Mouse (Mus musculus) urinary bladder, postnatal 36 days (tissue): Measurements from ENCODE around the gene 3110082I17Rik.
"Not testable (repeated sequence)": the region's sequence is repeated elsewhere in the genome, so short reads cannot be mapped to it uniquely, and the experiment has no call there.

ENCODE experiments used
- DNase-seq, 2 experiments: peaks; one replicate each; pipeline ENCODE4 v3.0.0; 2022; ENCODE audit warnings: low spot score in 2 of 2, mixed read lengths in 1 of 2

3110082I17Rik gene

GRCm38 (mm10) chr5:139395528-139395927 lies 64.8 kb downstream of the 3110082I17Rik start:
- no peak for DNase-seq

- DNase-seq, result no peak
Measured at GRCm38 (mm10) chr5:139394399-139394798, 65.9 kb downstream of the 3110082I17Rik start.

- no peak for DNase-seq
Measured at GRCm38 (mm10) chr5:139393197-139393588, 67.1 kb downstream of the 3110082I17Rik start.

- no peak for DNase-seq
Measured at GRCm38 (mm10) chr5:139392219-139393196, 67.8 kb downstream of the 3110082I17Rik start.

GRCm38 (mm10) chr5:139391309-139391990 lies 68.9 kb downstream of the 3110082I17Rik start:
- no peak for DNase-seq

GRCm38 (mm10) chr5:139390324-139391119 lies 69.8 kb downstream of the 3110082I17Rik start:
- DNase-seq, result not testable (repeated sequence)

GRCm38 (mm10) chr5:139389676-139390061 lies 70.7 kb downstream of the 3110082I17Rik start:
- DNase-seq, result peak; percentile 67 to 84

GRCm38 (mm10) chr5:139388694-139389675 lies 71.3 kb downstream of the 3110082I17Rik start:
- no peak for DNase-seq

GRCm38 (mm10) chr5:139388195-139388570 lies 72.1 kb downstream of the 3110082I17Rik start:
- DNase-seq, result no peak

- no peak for DNase-seq
Measured at GRCm38 (mm10) chr5:139387329-139388194, 72.8 kb downstream of the 3110082I17Rik start.

- DNase-seq, result no peak
Measured at GRCm38 (mm10) chr5:139386047-139386446, 74.3 kb downstream of the 3110082I17Rik start.

- DNase-seq, result peak in 1 of 2 experiments; percentile 61
Measured at GRCm38 (mm10) chr5:139384531-139384930, 75.8 kb downstream of the 3110082I17Rik start.

- no peak for DNase-seq
Measured at GRCm38 (mm10) chr5:139383234-139383633, 77.1 kb downstream of the 3110082I17Rik start.

- DNase-seq, result no peak
Measured at GRCm38 (mm10) chr5:139382760-139383159, 77.6 kb downstream of the 3110082I17Rik start.

GRCm38 (mm10) chr5:139381586-139382513 lies 78.5 kb downstream of the 3110082I17Rik start:
- DNase-seq, result peak in 1 of 2 experiments; percentile 19

- peak; percentile 88 to 95 for DNase-seq
Measured at GRCm38 (mm10) chr5:139380385-139381248, 79.7 kb downstream of the 3110082I17Rik start.

GRCm38 (mm10) chr5:139379771-139380384 lies 80.4 kb downstream of the 3110082I17Rik start:
- no peak for DNase-seq
